Mouse (Mus musculus) CH12.LX (cell line): ENCODE results near the gene Glrx2. TPM values are rescaled to one million over a fixed set of nuclear protein-coding genes. Genes with fewer than 3 reads are reported as not detected.

ENCODE experiments used
- DNase-seq: peaks from one replicate; pipeline ENCODE4 v3.0.0-alpha.2; 2013; ENCODE audit errors: extremely low read depth
- H3K27ac ChIP-seq: 2 replicates; pipeline ENCODE4 v1.5.1; 2012; ENCODE audit warnings: low read depth, mild to moderate bottlenecking, control low read depth, moderate library complexity; ENCODE audit not compliant: insufficient read depth
- H3K27me3 ChIP-seq: replicated peaks from 2 replicates; pipeline ENCODE3; 2012; ENCODE audit warnings: inconsistent platforms
- H3K36me3 ChIP-seq, 2 experiments: replicated peaks in 1 of 2; 2 replicates each; pipeline versions ENCODE3 to v1.6.1; 2012; ENCODE audit warnings: inconsistent platforms in 1 of 2, low read length in 1 of 2, mild to moderate bottlenecking in 1 of 2, mixed read lengths in 1 of 2, moderate library complexity in 1 of 2; ENCODE audit not compliant: control insufficient read depth in 1 of 2, insufficient read depth in 1 of 2
- H3K4me1 ChIP-seq, 2 experiments: 2 replicates each; pipeline ENCODE4 v1.6.1; 2012; ENCODE audit warnings: inconsistent platforms in 1 of 2, moderate library complexity in 1 of 2; ENCODE audit not compliant: insufficient read depth in 2 of 2, control insufficient read depth in 1 of 2
- H3K4me2 ChIP-seq: 2 replicates; pipeline ENCODE4 v1.6.1; 2012; ENCODE audit warnings: low read depth, mild to moderate bottlenecking, control low read depth; ENCODE audit not compliant: poor library complexity, insufficient read depth, severe bottlenecking
- H3K4me3 ChIP-seq, 3 experiments: fragments of 150-350 bp in 1 of 3; sonication (generic) in 1 of 3; replicated peaks in 1 of 3; 2 replicates each; pipeline versions ENCODE3 to v1.5.1; 2011 to 2012; ENCODE audit warnings: low read depth in 2 of 3, low read length in 2 of 3, mild to moderate bottlenecking in 2 of 3, moderate library complexity in 2 of 3, control low read depth in 1 of 3, improper control_type of control experiment in 1 of 3, inconsistent platforms in 1 of 3, mixed read lengths in 1 of 3; ENCODE audit not compliant: poor library complexity in 1 of 3
- H3K79me2 ChIP-seq: replicated peaks from 2 replicates; pipeline ENCODE4 v1.6.1; 2012; ENCODE audit warnings: mild to moderate bottlenecking, moderate library complexity; ENCODE audit not compliant: control insufficient read depth, poor library complexity, insufficient read depth, severe bottlenecking; ENCODE audit errors: extremely low read depth
- H3K9ac ChIP-seq: 2 replicates; pipeline ENCODE4 v1.6.1; 2012; ENCODE audit warnings: low read depth, mild to moderate bottlenecking, control low read depth, moderate library complexity; ENCODE audit not compliant: insufficient read depth
- H3K9me3 ChIP-seq: replicated peaks from 2 replicates; pipeline ENCODE3; 2012; ENCODE audit warnings: low read length, inconsistent platforms, mixed read lengths
- BHLHE40 ChIP-seq: IDR thresholded peaks from 2 replicates; pipeline ENCODE4 v1.6.1; 2011; ENCODE audit warnings: mild to moderate bottlenecking, low read depth, low read length, improper control_type of control experiment
- CHD1 ChIP-seq: IDR thresholded peaks from 2 replicates; pipeline ENCODE4 v1.6.1; 2012; ENCODE audit warnings: low read depth, low read length, improper control_type of control experiment, inconsistent platforms
- CTCF ChIP-seq, 2 experiments: IDR thresholded peaks in 1 of 2; conservative IDR thresholded peaks in 1 of 2; 2 replicates each; pipeline ENCODE4 v1.5.1; 2011 to 2012; ENCODE audit warnings: low read depth in 2 of 2, low read length in 2 of 2, improper control_type of control experiment in 1 of 2, inconsistent platforms in 1 of 2, mild to moderate bottlenecking in 1 of 2, moderate library complexity in 1 of 2
- ELF1 ChIP-seq: IDR thresholded peaks from 2 replicates; pipeline ENCODE4 v1.6.1; 2014; ENCODE audit warnings: low read depth, mild to moderate bottlenecking, inconsistent platforms, low read length, improper control_type of control experiment
- ETS1 ChIP-seq: conservative IDR thresholded peaks from 2 replicates; pipeline ENCODE4 v1.6.1; 2012; ENCODE audit warnings: low read depth, mild to moderate bottlenecking, inconsistent platforms, low read length, improper control_type of control experiment, moderate library complexity
- IRF4 ChIP-seq: IDR thresholded peaks from 2 replicates; pipeline ENCODE4 v1.6.1; 2014; ENCODE audit warnings: low read depth, mild to moderate bottlenecking, inconsistent platforms, low read length, improper control_type of control experiment
- JUN ChIP-seq: IDR thresholded peaks from 2 replicates; pipeline ENCODE4 v1.6.1; 2011; ENCODE audit warnings: low read depth, mild to moderate bottlenecking, low read length, improper control_type of control experiment, moderate library complexity; ENCODE audit not compliant: insufficient read depth
- KAT2A ChIP-seq: IDR thresholded peaks from 2 replicates; pipeline ENCODE4 v1.6.1; 2012; ENCODE audit warnings: low read length, improper control_type of control experiment, inconsistent platforms; ENCODE audit not compliant: insufficient replicate concordance
- MAFK ChIP-seq: IDR thresholded peaks from 2 replicates; pipeline ENCODE4 v1.6.1; 2011; ENCODE audit warnings: low read length, improper control_type of control experiment; ENCODE audit not compliant: insufficient replicate concordance
- MEF2A ChIP-seq: IDR thresholded peaks from 2 replicates; pipeline ENCODE4 v1.6.1; 2014; ENCODE audit warnings: low read depth, mild to moderate bottlenecking, inconsistent platforms, low read length, improper control_type of control experiment, borderline replicate concordance
- MXI1 ChIP-seq: IDR thresholded peaks from 2 replicates; pipeline ENCODE4 v1.6.1; 2011; ENCODE audit warnings: mild to moderate bottlenecking, low read depth, low read length, improper control_type of control experiment
- MYC ChIP-seq: IDR thresholded peaks from 2 replicates; pipeline ENCODE4 v1.6.1; 2011; ENCODE audit warnings: low read depth, mild to moderate bottlenecking, improper control_type of control experiment, low read length
- NELFE ChIP-seq: IDR thresholded peaks from 2 replicates; pipeline ENCODE4 v1.6.1; 2011; ENCODE audit warnings: low read depth, low read length, improper control_type of control experiment
- POLR2A ChIP-seq: IDR thresholded peaks from 2 replicates; pipeline ENCODE4 v1.6.1; 2011; ENCODE audit warnings: low read depth, mild to moderate bottlenecking, improper control_type of control experiment, low read length
- POLR2AphosphoS2 ChIP-seq: IDR thresholded peaks from 2 replicates; pipeline ENCODE4 v1.6.1; 2011; ENCODE audit warnings: low read depth, low read length, improper control_type of control experiment
- RAD21 ChIP-seq: IDR thresholded peaks from 2 replicates; pipeline ENCODE4 v1.6.1; 2011; ENCODE audit warnings: low read depth, mild to moderate bottlenecking, low read length, improper control_type of control experiment, moderate library complexity
- SMC3 ChIP-seq: IDR thresholded peaks from 2 replicates; pipeline ENCODE4 v1.6.1; 2011; ENCODE audit warnings: low read depth, low read length, improper control_type of control experiment
- TBP ChIP-seq: conservative IDR thresholded peaks from 2 replicates; pipeline ENCODE4 v1.6.1; 2011; ENCODE audit warnings: low read depth, low read length, improper control_type of control experiment
- UBTF ChIP-seq: IDR thresholded peaks from 2 replicates; pipeline ENCODE4 v1.6.1; 2012; ENCODE audit warnings: low read depth, mild to moderate bottlenecking, inconsistent platforms, low read length, improper control_type of control experiment, moderate library complexity
- USF1 ChIP-seq: IDR thresholded peaks from 2 replicates; pipeline ENCODE4 v1.6.1; 2014; ENCODE audit warnings: low read depth, mild to moderate bottlenecking, inconsistent platforms, low read length, improper control_type of control experiment
- USF2 ChIP-seq: conservative IDR thresholded peaks from 2 replicates; pipeline ENCODE4 v1.6.1; 2011; ENCODE audit warnings: low read depth, low read length, improper control_type of control experiment
- ZC3H11A ChIP-seq: IDR thresholded peaks from 2 replicates; pipeline ENCODE4 v1.6.1; 2012; ENCODE audit warnings: low read depth, mild to moderate bottlenecking, inconsistent platforms, low read length, improper control_type of control experiment
- ZKSCAN1 ChIP-seq: IDR thresholded peaks from 2 replicates; pipeline ENCODE4 v1.6.1; 2012; ENCODE audit warnings: low read depth, inconsistent platforms, low read length, improper control_type of control experiment, borderline replicate concordance
- ZMIZ1 ChIP-seq: IDR thresholded peaks from 2 replicates; pipeline ENCODE4 v1.6.1; 2012; ENCODE audit warnings: low read depth, mild to moderate bottlenecking, inconsistent platforms, low read length, improper control_type of control experiment
- dilution Hi-C: fragments of 300-500 bp; cut with MboI; formaldehyde crosslinking; loops from 2 replicates; pipeline ENCODE4 v1.14.3; 2020; ENCODE audit warnings: low sequenced_read_pairs; ENCODE audit not compliant: extremely low pct_unique_long_range_greater_than_20kb, extremely low pct_ligation_motif_present
- in situ Hi-C: fragments of 300-500 bp; cut with MboI; formaldehyde crosslinking; loops from 3 replicates; pipeline ENCODE4 v1.14.3; 2019; ENCODE audit warnings: low sequenced_read_pairs, low pct_ligation_motif_present, low pct_unique_long_range_greater_than_20kb, mixed read lengths
- polyA plus RNA-seq: library from polyadenylated mRNA; unstranded; fragments of >175 nt; gene quantifications from 2 replicates; pipeline ENCODE4 v1.2.1, GENCODE M21; 2012; ENCODE audit warnings: low read depth; ENCODE audit not compliant: insufficient read length
- total RNA-seq, 2 experiments: library from RNA; depleted of rRNA; stranded (reverse); fragments of 300-350 nt in 1 of 2; fragments of >200 nt in 1 of 2; gene quantifications; 2 replicates each; pipeline ENCODE4 v1.2.3; 2012 to 2014

Glrx2 gene
- total and polyA plus RNA-seq, 3 experiments, result 28.0 to 51.4 (median 32.9) TPM

DNA sequence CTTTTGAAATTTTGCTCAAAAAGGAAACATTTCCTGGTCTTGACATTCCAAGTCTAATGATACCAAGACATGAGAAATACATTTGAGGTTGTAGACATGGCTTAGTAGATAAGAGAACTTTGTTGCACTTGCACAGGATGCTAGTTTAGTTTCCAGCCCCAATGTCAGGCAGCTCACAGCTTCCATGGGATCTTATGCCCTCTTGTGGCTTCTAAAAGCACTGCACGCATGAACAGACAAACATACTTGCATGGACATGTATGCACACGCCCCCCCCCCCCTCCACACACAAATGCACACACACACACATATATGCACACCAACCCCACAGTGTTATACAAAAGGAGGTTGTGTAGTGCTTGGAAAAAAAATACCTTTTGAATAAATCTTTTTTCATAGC is 14.8 kb downstream of the Glrx2 start:
- H3K79me2 ChIP-seq, result no peaks in the 10 kb centered on the region
- DNase-seq, result peak; percentile 55
- H3K4me2 ChIP-seq, result no peak overlapping the region
- H3K4me3 ChIP-seq, result no peak overlapping the region
- H3K27me3 ChIP-seq, result no peaks in the 10 kb centered on the region
- H3K9me3 ChIP-seq, result no peaks in the 10 kb centered on the region
- in situ Hi-C loops, result no loop called here
- no peak for TF ChIP-seq UBTF
- no peak for TF ChIP-seq ZMIZ1
- no peak for TF ChIP-seq POLR2A
- no peak for TF ChIP-seq JUN
- no peak for TF ChIP-seq MYC
- no peak for TF ChIP-seq USF1
- no peak for TF ChIP-seq MXI1
- peak; percentile 56 for TF ChIP-seq RAD21
- no peak for TF ChIP-seq TBP
- TF ChIP-seq MAFK, result no peak
- TF ChIP-seq ZC3H11A, result no peak
- TF ChIP-seq SMC3, result peak; percentile 33
- no peak for TF ChIP-seq POLR2AphosphoS2
- TF ChIP-seq CHD1, result no peak
- TF ChIP-seq CTCF (conservative IDR thresholded peaks at IDR 0.05 in 1 of 2, IDR thresholded peaks at IDR 0.05 in 1 of 2; ENCODE audit: low read depth in 2 of 2, low read length in 2 of 2), result peak; percentile 11 to 62; a peak in 2 of 4 replicates
- TF ChIP-seq ETS1, result no peak
- TF ChIP-seq NELFE, result no peak
- TF ChIP-seq BHLHE40, result no peak
- no peak for TF ChIP-seq USF2
- H3K4me1 ChIP-seq, result no peaks in the 10 kb centered on the region
- no peak overlapping the region for H3K27ac ChIP-seq
- dilution Hi-C loops, result no loop called here
- no peaks in the 10 kb centered on the region for H3K36me3 ChIP-seq
- H3K9ac ChIP-seq, result no peak overlapping the region

DNA sequence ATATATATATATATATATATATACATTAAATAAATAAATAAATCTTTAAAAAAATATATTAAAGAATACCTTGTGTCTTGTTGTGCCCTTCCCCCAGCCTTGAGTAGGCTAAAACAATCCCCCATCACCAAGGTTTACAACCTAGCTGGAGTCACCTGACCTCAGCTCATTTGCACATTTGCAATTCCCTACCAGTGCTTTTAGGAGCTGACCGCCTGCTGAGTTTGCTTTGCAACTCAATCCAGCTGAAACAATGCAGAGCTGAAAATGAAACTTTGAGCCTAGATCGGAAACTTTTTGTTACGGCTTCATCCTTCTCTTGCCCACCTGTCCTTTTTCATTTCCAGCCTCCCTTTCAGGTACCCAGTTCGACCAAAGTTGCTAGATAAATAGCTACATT is 15.6 kb downstream of the Glrx2 start:
- H3K27ac ChIP-seq, result no peak overlapping the region
- TF ChIP-seq ZMIZ1 (no peak), ELF1 (no peak), ZKSCAN1 (no peak), IRF4 (0 out of 2 replicates have a peak, but pooled peaks have one; percentile 15), KAT2A (no peak), USF1 (peak; percentile 5; the same call in 1 of the 2 replicates), CHD1 (no peak), JUN (no peak), MEF2A (no peak)
- TF ChIP-seq, all 38 proteins: peak for 2
- no peaks in the 10 kb centered on the region for H3K79me2 ChIP-seq
- H3K4me3 ChIP-seq, result peak overlapping the region in 1 of 3 experiments; percentile 18
- no peaks in the 10 kb centered on the region for H3K4me1 ChIP-seq
- H3K4me2 ChIP-seq, result peak overlapping the region; percentile 51; the same call in 1 of the 2 replicates
- in situ Hi-C loops (no loop called here), dilution Hi-C loops (no loop called here)
- no peaks in the 10 kb centered on the region for H3K9me3 ChIP-seq
- H3K9ac ChIP-seq, result peak overlapping the region; percentile 17; the same call in 1 of the 2 replicates
- H3K36me3 ChIP-seq, result no peaks in the 10 kb centered on the region
- DNase-seq, result no peak
- no peaks in the 10 kb centered on the region for H3K27me3 ChIP-seq
